Mouse (Mus musculus) forebrain, embryonic 16.5 days (tissue): ENCODE measurements at regions not wholly inside any gene's neighbourhood (a gene's known extent, or its start where the extent isn't known, plus 50 kb on each side); places are given as distances from the start of the nearest gene placed in this dataset.

Experiments used
- ATAC-seq: fragments of 200-750 bp; cut with Nextera tagmentation; 2 replicates; pipeline ENCODE4 v1.8.0; 2017; ENCODE audit warnings: mild to moderate bottlenecking, moderate library complexity
- H3K27ac ChIP-seq: fragments of 300-500 bp; sonication (generic); 2 replicates; pipeline ENCODE4 v1.5.1; 2014; ENCODE audit warnings: low read length, control low read depth
- H3K27me3 ChIP-seq: fragments of 300-500 bp; sonication (generic); replicated peaks from 2 replicates; pipeline ENCODE4 v1.6.1; 2014; ENCODE audit warnings: low read length; ENCODE audit not compliant: control insufficient read depth, insufficient read depth
- H3K36me3 ChIP-seq: fragments of 300-500 bp; sonication (generic); 2 replicates; pipeline ENCODE4 v1.6.1; 2014; ENCODE audit not compliant: control insufficient read depth, insufficient read depth
- H3K4me1 ChIP-seq: fragments of 300-500 bp; sonication (generic); replicated peaks from 2 replicates; pipeline ENCODE4 v1.6.1; 2014; ENCODE audit warnings: low read length; ENCODE audit not compliant: control insufficient read depth, insufficient read depth
- H3K4me2 ChIP-seq: fragments of 300-500 bp; sonication (generic); 2 replicates; pipeline ENCODE4 v1.6.1; 2014; ENCODE audit warnings: mild to moderate bottlenecking, low read length, control low read depth
- H3K4me3 ChIP-seq: fragments of 300-500 bp; sonication (generic); replicated peaks from 2 replicates; pipeline ENCODE4 v1.5.1; 2014; ENCODE audit warnings: mild to moderate bottlenecking, low read length, control low read depth
- H3K9ac ChIP-seq: fragments of 300-500 bp; sonication (generic); replicated peaks from 2 replicates; pipeline ENCODE4 v1.6.1; 2014; ENCODE audit warnings: low read depth, low read length, control low read depth
- H3K9me3 ChIP-seq: fragments of 300-500 bp; sonication (generic); 2 replicates; pipeline ENCODE4 v1.6.1; 2016; ENCODE audit warnings: low read length; ENCODE audit not compliant: control insufficient read depth
- WGBS: fragments of 180-500 bp; shearing (Covaris S2); extraction: QIAGEN DNeasy Blood & Tissue Kit; methylation state at CpG from one replicate; pipeline ENCODE4 v1.1.7; 2014; 5-methylcytosine and 5-hydroxymethylcytosine counted together

DNA sequence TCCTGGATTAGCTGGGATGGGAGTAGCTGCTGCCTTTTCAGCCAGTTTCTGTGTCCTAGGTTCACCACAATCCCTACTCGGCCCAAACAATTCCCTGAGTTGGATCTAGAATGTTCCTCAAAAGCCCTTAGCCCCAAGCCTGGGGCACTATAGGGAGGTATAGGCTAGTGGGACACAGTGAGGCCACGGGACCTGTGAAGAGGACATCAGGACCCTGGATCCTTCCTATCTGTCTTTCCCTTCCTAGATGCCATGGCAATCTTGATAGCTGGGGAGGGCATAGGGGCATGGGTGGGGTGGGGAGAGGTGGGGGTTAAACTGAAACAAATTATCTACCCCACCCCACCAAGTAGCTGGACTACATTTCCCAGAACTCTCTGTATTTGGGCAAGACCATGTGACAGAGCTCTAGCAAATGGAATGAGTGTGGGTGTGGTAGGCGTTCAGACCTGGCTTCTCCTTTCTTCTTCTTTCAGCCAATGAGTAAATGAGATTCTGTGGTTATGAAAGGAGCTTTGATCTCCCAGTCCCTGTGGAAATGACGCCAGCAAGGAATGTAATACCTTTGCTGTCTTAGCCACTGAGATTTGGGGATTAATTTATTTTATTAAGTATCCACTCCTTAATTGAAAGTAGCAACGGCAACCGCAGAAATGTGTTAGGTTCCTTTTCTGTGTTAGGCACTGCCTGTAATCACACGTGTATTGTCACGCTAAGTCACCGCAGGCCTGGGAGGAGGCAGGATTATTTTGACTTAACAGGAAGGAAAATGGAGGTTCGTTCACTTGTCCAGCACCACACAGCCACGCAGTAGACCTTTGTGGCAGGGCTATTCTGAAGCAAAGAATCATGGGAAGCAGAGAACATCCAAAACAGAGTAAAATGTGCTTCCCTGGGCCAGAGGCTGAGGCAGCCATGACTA is 246.6 kb downstream of the Cbln1 start:
- peak; percentile 88 for ATAC-seq
- no peak overlapping the region for H3K4me3 ChIP-seq
- H3K27ac ChIP-seq: no peak overlapping the region; the same call in 1 of the 2 replicates
- 67% methylated on average over 11 of the region's 11 CpGs for WGBS
- no peak overlapping the region for H3K4me2 ChIP-seq
- no peaks in the 10 kb centered on the region for H3K36me3 ChIP-seq
- peaks cover 3% of the 10 kb centered on the region; the same call in 1 of the 2 replicates for H3K4me1 ChIP-seq
- H3K27me3 ChIP-seq: no peaks in the 10 kb centered on the region
- no peaks in the 10 kb centered on the region for H3K9me3 ChIP-seq
- no peak overlapping the region for H3K9ac ChIP-seq

DNA sequence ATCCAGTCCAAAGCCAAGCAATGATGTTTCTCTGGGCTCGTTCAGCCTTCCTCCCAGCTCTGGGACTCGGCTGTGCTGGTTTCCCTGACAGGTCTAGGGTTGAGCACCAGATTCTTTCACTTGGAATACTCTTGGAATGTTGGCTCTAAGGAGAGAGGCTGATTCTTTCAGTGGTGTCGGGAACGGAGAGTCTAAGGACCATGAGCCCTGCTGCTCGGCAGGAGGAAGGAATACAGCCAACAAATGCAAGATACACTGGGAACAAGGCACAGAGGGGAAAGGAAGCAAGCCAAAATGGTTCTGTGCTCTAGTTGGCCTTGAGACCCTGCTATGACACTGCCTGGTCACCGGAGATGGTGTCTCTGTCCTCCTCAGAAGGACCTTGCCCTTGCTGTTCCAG is 251.8 kb downstream of the Cbln1 start:
- Histone ChIP-seq H3K9ac (no peak overlapping the region), H3K4me2 (no peak overlapping the region), H3K36me3 (no peaks in the 10 kb centered on the region), H3K4me3 (no peak overlapping the region), H3K9me3 (no peaks in the 10 kb centered on the region), H3K27me3 (peaks cover 9% of the 10 kb centered on the region), H3K27ac (no peak overlapping the region), H3K4me1 (peaks cover 5% of the 10 kb centered on the region; the same call in 1 of the 2 replicates)
- WGBS: 86% methylated on average over 6 of the region's 6 CpGs
- no peak for ATAC-seq

DNA sequence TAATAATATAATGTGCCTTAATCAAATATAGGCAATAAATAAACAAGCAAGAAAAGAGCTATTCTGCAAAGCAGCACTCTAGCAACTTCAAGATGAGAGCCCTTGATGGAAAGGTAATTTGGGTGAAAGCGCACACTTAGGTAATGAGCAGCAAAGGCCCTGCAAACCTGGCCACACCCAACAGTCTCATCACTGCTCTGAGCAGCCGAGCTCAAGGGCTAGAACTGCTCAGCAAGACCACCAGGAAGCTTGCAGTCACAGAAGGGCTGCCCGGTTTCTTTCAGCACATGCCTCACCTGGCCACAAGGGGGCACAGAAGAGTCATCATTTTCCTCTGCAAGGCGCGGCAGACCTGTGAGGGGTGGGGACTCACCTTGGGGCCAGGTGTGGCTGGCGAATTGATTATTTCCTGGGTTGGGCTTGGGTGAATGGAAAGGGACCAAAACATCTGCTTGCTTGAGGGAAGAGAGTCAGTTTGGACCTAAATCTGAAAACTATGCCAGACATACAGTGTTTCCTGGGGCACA is 253.4 kb downstream of the Cbln1 start:
- no peak for ATAC-seq
- H3K27ac ChIP-seq: no peak overlapping the region
- peaks cover 5% of the 10 kb centered on the region; the same call in 1 of the 2 replicates for H3K4me1 ChIP-seq
- no peak overlapping the region for H3K9ac ChIP-seq
- peaks cover 9% of the 10 kb centered on the region for H3K27me3 ChIP-seq
- 11% methylated on average over 6 of the region's 6 CpGs for whole genome bisulfite sequencing
- H3K4me3 ChIP-seq: no peak overlapping the region
- H3K9me3 ChIP-seq: no peaks in the 10 kb centered on the region
- H3K36me3 ChIP-seq: no peaks in the 10 kb centered on the region
- no peak overlapping the region for H3K4me2 ChIP-seq

DNA sequence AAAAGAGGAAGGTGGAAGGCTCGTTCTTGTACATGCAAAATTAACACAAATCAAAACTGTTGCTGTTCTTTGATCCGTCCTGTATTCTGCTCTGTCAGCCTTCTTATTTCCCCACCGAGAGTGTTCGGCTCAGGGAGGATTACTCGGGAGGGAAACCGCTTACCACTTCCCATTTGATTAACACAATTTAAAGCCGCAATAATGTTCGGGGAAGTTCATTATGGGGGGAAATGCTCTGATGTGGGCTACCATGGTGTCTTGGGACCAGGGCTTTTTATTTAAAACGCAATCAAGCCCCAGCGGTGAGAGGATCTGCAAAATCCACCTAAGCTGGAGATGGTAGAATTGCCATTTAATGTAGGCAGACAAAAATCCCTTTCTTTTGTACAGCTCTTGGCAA is 257.4 kb downstream of the Cbln1 start:
- Histone ChIP-seq H3K4me2 (no peak overlapping the region), H3K27me3 (peaks cover 9% of the 10 kb centered on the region), H3K36me3 (no peaks in the 10 kb centered on the region), H3K9ac (no peak overlapping the region), H3K4me3 (no peak overlapping the region), H3K27ac (no peak overlapping the region), H3K4me1 (peaks cover 5% of the 10 kb centered on the region; the same call in 1 of the 2 replicates), H3K9me3 (no peaks in the 10 kb centered on the region)
- WGBS: 42% methylated on average over 10 of the region's 10 CpGs
- ATAC-seq: no peak

DNA sequence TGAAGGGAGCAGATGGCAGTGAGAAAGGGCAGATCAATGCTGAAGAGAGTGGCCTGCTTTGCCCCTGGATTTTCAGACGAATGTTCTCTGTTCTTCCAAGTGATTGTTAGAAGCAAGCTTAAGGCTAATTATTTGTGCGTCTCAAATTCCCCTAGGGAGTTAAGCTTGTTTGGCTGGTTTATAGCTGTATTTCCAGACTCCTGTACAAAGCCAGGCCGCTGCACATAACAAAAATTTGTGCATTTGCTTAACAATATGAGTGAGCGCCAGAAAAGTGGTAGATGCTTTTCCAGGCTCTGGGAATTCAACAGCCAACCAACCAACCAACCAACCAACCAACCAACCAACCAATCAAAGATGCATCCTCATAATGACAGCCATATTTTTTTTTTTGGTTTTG is 261.9 kb downstream of the Cbln1 start:
- no peak overlapping the region for H3K4me2 ChIP-seq
- 38% methylated on average over 4 of the region's 4 CpGs for WGBS

DNA sequence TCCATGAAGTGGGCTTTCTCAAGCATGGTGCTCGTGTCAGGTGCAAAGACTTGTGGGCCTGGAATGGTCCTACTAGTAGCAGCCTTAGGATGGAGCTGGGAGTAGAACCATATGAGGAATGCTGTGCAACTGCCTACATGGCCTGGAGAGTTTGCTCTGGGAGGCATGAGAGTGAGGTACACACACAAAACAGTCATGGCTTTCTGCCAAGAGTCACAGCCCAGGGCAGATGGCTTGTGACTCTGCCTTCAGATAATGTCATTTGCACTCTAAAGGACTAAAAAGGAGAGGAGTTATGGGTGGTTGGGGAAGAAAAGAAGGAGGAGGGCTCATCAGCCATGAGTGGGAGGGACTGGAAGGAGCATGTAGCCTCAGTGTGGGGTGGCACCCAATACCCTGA is 263.1 kb downstream of the Cbln1 start:
- Histone ChIP-seq H3K4me3 (no peak overlapping the region), H3K27me3 (no peaks in the 10 kb centered on the region), H3K27ac (no peak overlapping the region), H3K36me3 (no peaks in the 10 kb centered on the region), H3K4me1 (no peaks in the 10 kb centered on the region; the same call in 1 of the 2 replicates), H3K9me3 (no peaks in the 10 kb centered on the region), H3K4me2 (no peak overlapping the region), H3K9ac (no peak overlapping the region)
- no peak for ATAC-seq
- WGBS: 92% methylated on average over 1 of the region's 1 CpGs

More for the DNA sequence above, 261.9 kb downstream of the Cbln1 start:
- Histone ChIP-seq H3K9me3 (no peaks in the 10 kb centered on the region), H3K27ac (no peak overlapping the region), H3K4me3 (no peak overlapping the region), H3K9ac (no peak overlapping the region), H3K27me3 (no peaks in the 10 kb centered on the region), H3K36me3 (no peaks in the 10 kb centered on the region), H3K4me1 (no peaks in the 10 kb centered on the region; the same call in 1 of the 2 replicates)
- no peak for ATAC-seq

DNA sequence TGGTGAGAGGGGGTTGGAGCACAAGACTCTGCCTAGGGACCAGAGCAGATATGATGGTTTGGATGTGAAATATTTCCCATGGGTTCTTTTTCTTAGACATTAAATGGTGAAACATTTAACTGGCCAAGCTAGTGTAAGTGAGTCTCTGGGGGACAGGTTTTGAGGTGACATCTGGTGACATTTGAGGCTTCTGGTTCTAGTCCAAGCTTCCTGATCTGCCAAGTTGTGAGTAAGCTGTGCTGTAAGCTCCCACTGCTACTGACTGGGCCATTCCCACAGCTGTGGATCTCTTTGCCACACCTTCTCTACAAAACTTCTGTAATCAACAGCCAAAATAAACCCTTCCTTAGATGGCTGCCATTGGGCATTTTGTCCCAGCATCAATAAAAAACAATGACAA is 264.4 kb downstream of the Cbln1 start:
- Histone ChIP-seq H3K27me3 (no peaks in the 10 kb centered on the region), H3K36me3 (no peaks in the 10 kb centered on the region), H3K4me2 (no peak overlapping the region), H3K4me3 (no peak overlapping the region), H3K27ac (no peak overlapping the region), H3K9ac (no peak overlapping the region), H3K4me1 (no peaks in the 10 kb centered on the region; the same call in 1 of the 2 replicates), H3K9me3 (no peaks in the 10 kb centered on the region)
- no peak for ATAC-seq

DNA sequence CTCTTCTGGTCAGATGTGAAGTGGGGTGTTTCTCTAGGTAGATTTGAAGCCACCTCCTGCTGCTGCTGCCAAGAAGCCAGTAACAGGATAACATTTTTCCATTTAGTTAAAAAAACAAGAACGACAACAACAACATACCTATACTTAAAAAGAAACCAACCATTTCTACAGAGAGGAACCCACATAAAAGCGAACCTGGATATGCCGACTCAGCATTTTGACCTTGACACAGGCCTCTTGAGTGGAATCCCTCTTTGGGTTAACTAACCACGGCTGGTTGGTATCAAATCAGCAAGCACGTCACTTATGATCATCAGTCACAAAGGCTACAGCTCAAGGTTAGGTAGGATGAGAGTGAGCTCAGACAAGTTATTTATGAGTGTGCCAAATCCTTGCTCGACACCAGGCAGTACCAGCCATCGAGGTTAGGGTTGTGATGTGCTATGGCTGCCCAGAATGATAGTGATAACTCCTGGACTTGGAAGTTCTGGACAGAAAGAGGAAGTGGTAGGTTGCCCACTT is 269.7 kb downstream of the Cbln1 start:
- Histone ChIP-seq H3K4me3 (no peak overlapping the region), H3K4me2 (no peak overlapping the region), H3K4me1 (peaks cover 16% of the 10 kb centered on the region), H3K36me3 (no peaks in the 10 kb centered on the region), H3K27me3 (no peaks in the 10 kb centered on the region), H3K9ac (no peak overlapping the region), H3K27ac (no peak overlapping the region), H3K9me3 (no peaks in the 10 kb centered on the region)
- no peak for ATAC-seq
- WGBS: 93% methylated on average over 7 of the region's 7 CpGs

DNA sequence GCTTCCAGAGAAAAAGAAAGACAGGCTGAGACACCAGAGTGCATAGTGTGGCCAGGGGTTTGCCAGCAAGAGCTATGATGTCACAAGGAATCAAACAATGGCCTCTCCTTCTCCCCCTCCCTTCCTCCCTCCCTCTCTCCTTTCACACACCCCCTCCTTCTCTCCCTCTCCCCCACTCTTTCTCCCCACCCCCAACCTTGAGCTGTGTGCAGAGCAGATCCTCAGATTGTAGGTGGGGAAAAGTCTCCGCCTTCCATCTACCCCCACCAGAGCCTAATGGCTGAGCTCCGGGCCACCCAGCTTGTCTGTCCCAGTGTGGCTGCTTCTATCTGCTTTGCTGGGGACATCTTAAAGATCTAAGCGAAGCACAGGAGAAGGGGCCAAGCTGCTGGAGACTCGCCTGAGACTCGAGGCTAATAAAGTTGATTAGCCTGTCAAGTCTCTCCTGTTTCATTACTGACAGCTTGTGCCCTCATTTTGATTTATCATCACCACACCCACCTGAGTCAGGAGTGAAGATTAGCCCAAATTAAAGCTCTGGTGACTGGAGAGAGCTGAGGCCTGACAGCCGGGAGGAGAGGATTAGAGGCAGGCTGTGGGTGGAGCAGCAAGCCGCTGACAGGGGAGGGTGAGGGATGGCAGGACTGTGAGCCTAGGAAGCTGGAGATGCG is 272.8 kb downstream of the Cbln1 start:
- H3K9ac ChIP-seq: no peak overlapping the region
- ATAC-seq: peak; percentile 50; the same call in 1 of the 2 replicates
- H3K9me3 ChIP-seq: no peaks in the 10 kb centered on the region
- H3K27ac ChIP-seq: no peak overlapping the region
- WGBS: 2% methylated on average over 8 of the region's 8 CpGs
- no peaks in the 10 kb centered on the region for H3K36me3 ChIP-seq
- H3K4me1 ChIP-seq: peaks cover 16% of the 10 kb centered on the region
- H3K27me3 ChIP-seq: no peaks in the 10 kb centered on the region
- no peak overlapping the region for H3K4me2 ChIP-seq
- H3K4me3 ChIP-seq: no peak overlapping the region
